Mouse (Mus musculus) gastrocnemius, adult 2 months (tissue): Measurements from ENCODE around the gene Tectb. TPM values are rescaled to one million over a fixed set of nuclear protein-coding genes. Genes with fewer than 3 reads are reported as not detected.

Experiments
- DNase-seq: peaks from one replicate; pipeline ENCODE4 v3.0.0; 2022
- H3K27ac ChIP-seq: fragments of 200-600 bp; 2 replicates; pipeline ENCODE4 v1.8.1; 2022; ENCODE audit warnings: mild to moderate bottlenecking
- H3K4me3 ChIP-seq: fragments of 200-600 bp; 2 replicates; pipeline ENCODE4 v1.8.1; 2022; ENCODE audit warnings: mild to moderate bottlenecking, moderate library complexity
- CTCF ChIP-seq: fragments of 200-600 bp; IDR thresholded peaks from 2 replicates; pipeline ENCODE4 v1.8.1; 2022; ENCODE audit warnings: antibody characterized with exemption, mild to moderate bottlenecking, moderate library complexity
- intact Hi-C: fragments of 180-260 bp; cut with DNase I; formaldehyde crosslinking; loops from one replicate; pipeline ENCODE4 v1.15.1; 2025
- total RNA-seq, 2 experiments: library from RNA; stranded (reverse); gene quantifications; 2 replicates each; pipeline ENCODE4 v1.2.3; 2021

Tectb gene
- total RNA-seq, 2 experiments from 2014 or later = not detected

GRCm38 (mm10) chr19:55170399-55170798 is 10.1 kb upstream of the Tectb start:
- no peak for TF ChIP-seq CTCF
- intact Hi-C loops = no loop called here
- no peak for DNase-seq
- Histone ChIP-seq H3K27ac (no peak overlapping the region), H3K4me3 (no peak overlapping the region)

- no peak overlapping the region for H3K27ac ChIP-seq
- intact Hi-C loops = no loop called here
Observed at GRCm38 (mm10) chr19:55171585-55171984, 8.9 kb upstream of the Tectb start.

GRCm38 (mm10) chr19:55177143-55177542 is 3.4 kb upstream of the Tectb start:
- Histone ChIP-seq H3K27ac (no peak overlapping the region), H3K4me3 (no peak overlapping the region)
- DNase-seq = no peak
- no peak for TF ChIP-seq CTCF
- intact Hi-C loops = no loop called here

More at GRCm38 (mm10) chr19:55171585-55171984, 8.9 kb upstream of the Tectb start:
- no peak overlapping the region for H3K4me3 ChIP-seq
- no peak for DNase-seq
- TF ChIP-seq CTCF = no peak

DNA sequence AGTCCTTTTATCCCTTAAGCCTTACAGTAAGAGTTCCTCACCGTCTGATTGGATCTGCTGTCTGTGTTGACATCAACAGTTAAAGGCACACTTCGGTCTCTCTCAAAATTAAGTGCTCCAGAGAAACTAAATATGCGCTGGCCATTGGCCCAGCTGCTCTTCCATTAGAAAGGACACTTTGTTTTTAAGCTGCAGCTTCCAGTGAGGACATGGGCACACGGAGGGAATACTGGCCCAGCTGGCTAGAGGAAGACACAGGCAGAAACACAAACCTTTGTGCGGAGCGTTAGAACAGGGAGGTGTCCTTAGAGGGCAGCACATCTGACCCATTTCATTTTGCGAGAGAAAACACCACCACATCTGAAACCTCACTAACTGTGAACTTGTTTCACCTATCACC is 3.9 kb downstream of the Tectb start:
- TF ChIP-seq CTCF = no peak
- H3K4me3 ChIP-seq = no peak overlapping the region
- H3K27ac ChIP-seq = peak overlapping the region; percentile 67
- intact Hi-C loops = no loop called here
- DNase-seq = no peak

GRCm38 (mm10) chr19:55185074-55185473 is 4.5 kb downstream of the Tectb start:
- Histone ChIP-seq H3K27ac (peak overlapping the region; percentile 67), H3K4me3 (no peak overlapping the region)
- intact Hi-C loops = no loop called here
- no peak for TF ChIP-seq CTCF
- no peak for DNase-seq

GRCm38 (mm10) chr19:55185651-55186050 is 5.1 kb downstream of the Tectb start:
- no peak overlapping the region for H3K27ac ChIP-seq
- TF ChIP-seq CTCF = no peak
- no peak overlapping the region for H3K4me3 ChIP-seq
- intact Hi-C loops = no loop called here
- no peak for DNase-seq

- DNase-seq = peak; percentile 87
- Histone ChIP-seq H3K4me3 (peak overlapping the region; percentile 24), H3K27ac (peak overlapping the region; percentile 79)
- intact Hi-C loops = no loop called here
- no peak for TF ChIP-seq CTCF
Observed at GRCm38 (mm10) chr19:55190065-55190464, 9.5 kb downstream of the Tectb start.

DNA sequence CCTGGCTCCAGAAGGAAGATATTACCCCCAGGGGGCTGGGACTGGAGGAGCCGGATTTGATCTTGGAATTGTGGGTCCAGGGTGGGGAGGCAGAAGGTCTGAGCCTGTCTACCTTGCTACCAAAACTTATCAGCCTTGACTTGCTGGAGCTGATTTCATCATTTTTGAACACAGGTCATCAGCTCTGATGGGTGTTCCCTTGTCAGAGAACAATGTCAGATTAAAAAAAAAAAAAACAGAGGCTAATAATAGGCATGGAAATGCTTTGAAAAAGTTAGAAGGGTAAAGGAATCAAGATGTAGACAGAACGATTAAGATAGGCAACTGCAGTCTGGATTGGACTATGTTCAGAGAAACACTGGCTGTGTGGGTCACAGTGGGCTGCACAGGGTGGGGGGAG is 11.1 kb downstream of the Tectb start:
- H3K4me3 ChIP-seq = no peak overlapping the region
- no peak for DNase-seq
- H3K27ac ChIP-seq = peak overlapping the region; percentile 79
- intact Hi-C loops = no loop called here
- no peak for TF ChIP-seq CTCF

GRCm38 (mm10) chr19:55192254-55192945 is 11.9 kb downstream of the Tectb start:
- H3K4me3 ChIP-seq = no peak overlapping the region
- DNase-seq = no peak
- TF ChIP-seq CTCF = no peak
- H3K27ac ChIP-seq = peak overlapping the region; percentile 79; the same call in 1 of the 2 replicates
- intact Hi-C loops = no loop called here

- intact Hi-C loops = no loop called here
- DNase-seq = no peak
- no peak for TF ChIP-seq CTCF
- Histone ChIP-seq H3K4me3 (no peak overlapping the region), H3K27ac (peak overlapping the region; percentile 41)
Observed at GRCm38 (mm10) chr19:55193717-55194394, 13.3 kb downstream of the Tectb start.

DNA sequence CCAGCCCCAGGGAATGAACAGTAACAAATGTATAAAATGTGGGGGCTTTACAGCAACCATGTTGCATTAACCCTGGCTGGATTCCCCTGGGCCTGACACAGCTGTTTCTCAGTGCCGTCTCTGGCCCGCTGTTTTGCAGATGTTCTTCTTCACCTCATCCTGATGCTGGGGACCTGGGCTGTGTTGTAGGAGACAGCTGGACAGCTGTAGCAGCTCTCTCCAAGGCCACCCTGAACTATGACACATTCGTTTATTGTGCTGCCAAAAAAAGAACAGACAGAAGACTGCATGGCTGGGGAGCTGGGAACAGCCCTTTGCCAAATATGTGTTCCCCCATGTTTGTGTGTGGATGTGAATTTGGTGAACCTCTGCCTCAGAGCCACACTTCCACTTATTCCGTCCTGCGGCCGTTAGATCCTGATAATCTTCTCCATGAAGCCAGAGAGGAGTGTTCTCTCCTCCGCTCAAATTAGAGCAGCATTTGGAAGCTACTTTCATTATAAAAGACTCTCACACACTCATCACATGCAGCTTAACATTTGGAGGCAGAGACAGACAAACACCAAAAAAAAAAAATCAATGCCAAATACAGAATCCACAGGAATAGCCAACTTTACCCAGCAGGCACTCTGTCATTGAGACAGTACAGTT is 14.1 kb downstream of the Tectb start:
- no peak overlapping the region for H3K4me3 ChIP-seq
- H3K27ac ChIP-seq = peak overlapping the region; percentile 41
- intact Hi-C loops = no loop called here

GRCm38 (mm10) chr19:55195574-55195973 is 15.0 kb downstream of the Tectb start:
- no peak overlapping the region for H3K27ac ChIP-seq
- intact Hi-C loops = no loop called here
- no peak overlapping the region for H3K4me3 ChIP-seq
- TF ChIP-seq CTCF = no peak
- DNase-seq = no peak

More for the DNA sequence above, 14.1 kb downstream of the Tectb start:
- DNase-seq = peak; percentile 35
- no peak for TF ChIP-seq CTCF

DNA sequence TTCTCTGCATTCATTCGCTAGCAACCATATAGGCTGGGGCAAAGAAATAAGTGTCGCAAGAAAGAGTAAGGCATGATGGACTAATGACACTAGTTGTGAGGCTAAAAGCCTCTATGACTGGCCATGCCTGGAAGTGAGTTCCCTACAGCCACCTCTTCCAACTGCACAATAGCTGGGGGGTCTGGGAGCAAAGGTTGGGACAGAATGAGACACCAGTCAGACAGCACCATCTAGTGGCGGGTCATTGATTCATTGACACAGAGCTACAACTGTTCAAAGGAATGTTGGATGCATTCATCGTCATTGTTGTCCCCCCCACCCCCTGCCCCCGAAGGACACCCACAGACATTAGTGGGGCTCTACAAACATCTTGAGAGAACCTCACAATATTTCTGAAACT is 17.8 kb downstream of the Tectb start:
- no peak overlapping the region for H3K27ac ChIP-seq
- intact Hi-C loops = loop anchor here (1.0 to 2.0 kb wide), 2 partner anchors 100 to 125 kb away; no protein-coding TSS in a partner anchor
- DNase-seq = peak; percentile 63
- peak; percentile 87 for TF ChIP-seq CTCF
- no peak overlapping the region for H3K4me3 ChIP-seq
